Mouse (Mus musculus): ENCODE results near the gene Slc22a4. TPM values are rescaled to one million over a fixed set of nuclear protein-coding genes. Genes with fewer than 3 reads are reported as not detected.

Slc22a4 gene
- total RNA-seq, 1 experiment from 2014 or later = 8.0 TPM

Other genes starting within 250 kb of the Slc22a4 start
- gene Gm12216, start 168.8 kb downstream of the Slc22a4 start, total RNA-seq (2021) = 12.0 and 19.8 TPM in 2 replicates
- gene Slc22a5, start 136.4 kb downstream of the Slc22a4 start, total RNA-seq (2021) = 29.0 and 39.4 TPM in 2 replicates
- gene Slc22a21, start 47.8 kb downstream of the Slc22a4 start, total RNA-seq (2021) = 5.3 and 5.9 TPM in 2 replicates
- 20.6 and 37.9 TPM in 2 replicates for gene Pdlim4, start 40.9 kb upstream of the Slc22a4 start, total RNA-seq (2021)
- 30.0 and 36.7 TPM in 2 replicates for gene P4ha2, start 72.0 kb upstream of the Slc22a4 start, total RNA-seq (2021)
- gene Csf2, start 221.6 kb upstream of the Slc22a4 start, total RNA-seq (2021) = not detected in 2 replicates
- not detected in 2 replicates for gene Il3, start 239.2 kb upstream of the Slc22a4 start, total RNA-seq (2021)

All from adrenal gland, postnatal 25 days (tissue).